Mouse (Mus musculus): ENCODE measurements around the gene Xpo6. TPM values are rescaled to one million over a fixed set of nuclear protein-coding genes. Genes with fewer than 3 reads are reported as not detected.

Xpo6 gene
- polyA plus RNA-seq (2012; rRNA removed) = 141 and 159 TPM in 2 replicates

DNA sequence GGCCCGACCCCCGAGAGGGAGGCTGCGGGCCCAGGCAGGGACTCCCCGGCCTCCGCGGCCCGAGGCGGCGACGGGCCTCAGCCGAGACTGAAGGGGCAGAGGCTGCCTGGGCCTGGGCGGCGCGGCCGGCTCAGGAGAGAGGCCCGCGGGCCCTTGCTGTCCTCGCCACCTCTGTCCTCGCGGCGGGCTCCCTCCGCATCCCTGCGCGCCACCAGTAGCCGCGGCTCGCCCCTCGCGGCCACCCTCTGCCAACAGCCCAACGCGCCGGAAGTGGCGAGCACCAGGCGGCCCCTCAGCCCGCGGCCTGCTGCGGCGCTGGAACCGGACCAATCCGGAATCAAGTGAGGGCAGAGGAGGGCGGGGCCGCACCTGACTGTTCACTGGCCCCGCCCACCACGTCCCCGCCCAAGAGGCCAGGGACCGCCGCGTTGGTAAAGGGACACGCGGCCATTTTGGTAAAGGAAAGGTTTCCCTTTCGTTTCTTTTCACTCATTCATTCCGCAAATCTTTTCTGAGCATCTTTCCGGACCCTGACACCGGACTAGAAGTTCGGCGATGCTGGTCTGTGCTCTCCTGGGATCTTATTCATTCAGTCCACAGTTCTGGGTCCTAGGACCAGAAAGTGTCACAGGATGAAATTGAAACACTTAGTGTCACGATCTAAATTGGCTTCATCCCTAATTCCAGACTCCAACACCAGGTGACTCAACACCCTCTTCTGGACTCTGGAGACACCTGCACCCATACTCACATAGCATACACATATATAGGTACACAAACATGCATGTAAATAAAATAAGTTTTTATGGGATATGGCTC is at the start of gene Xpo6:
Gene Xpo6 (minus strand): TSS at position 324 of the 819 bp plus-strand sequence.

GRCm38 (mm10) chr7:126082286-126082741 is 118.0 kb downstream of the Xpo6 start, which contains the start of gene Gsg1l:
TSS of gene Gsg1l (minus strand) at chr7:126082411.

Other genes with a start within 250 kb of the Xpo6 start
- 4.4 and 5.0 TPM in 2 replicates for gene Gsg1l, start 118.1 kb downstream of the Xpo6 start, polyA plus RNA-seq (2012; rRNA removed)
- gene Sbk1, start 72.1 kb upstream of the Xpo6 start, polyA plus RNA-seq (2012; rRNA removed) = 157 TPM in 2 replicates
- gene Lat, start 169.1 kb upstream of the Xpo6 start, polyA plus RNA-seq (2012; rRNA removed) = 5.2 and 7.9 TPM in 2 replicates
- gene Spns1, start 176.9 kb upstream of the Xpo6 start, polyA plus RNA-seq (2012; rRNA removed) = 125 and 216 TPM in 2 replicates
- gene Nfatc2ip, start 196.2 kb upstream of the Xpo6 start, polyA plus RNA-seq (2012; rRNA removed) = 13.8 and 16.7 TPM in 2 replicates
- 0.05 TPM in 2 replicates for gene Cd19, start 214.4 kb upstream of the Xpo6 start, polyA plus RNA-seq (2012; rRNA removed)
- gene Rabep2, start 228.3 kb upstream of the Xpo6 start, polyA plus RNA-seq (2012; rRNA removed) = 20.9 and 22.0 TPM in 2 replicates